Mouse (Mus musculus) spleen, postnatal 10 days (tissue): ENCODE data around the gene Asic4.
A peak's percentile ranks its signal among the peaks of the same experiment; 100 is the strongest.

ENCODE experiments used
- DNase-seq, 2 experiments: peaks; one replicate each; pipeline ENCODE4 v3.0.0; 2021 to 2022; ENCODE audit warnings: low spot score in 2 of 2

Asic4 gene

GRCm38 (mm10) chr1:75450314-75451005 is at the start of gene Asic4:
Asic4 (plus strand) TSS chr1:75450436.
- DNase-seq = peak in 1 of 2 experiments; percentile 51

GRCm38 (mm10) chr1:75400493-75401115 is 49.6 kb upstream of the Asic4 start:
- no peak for DNase-seq

GRCm38 (mm10) chr1:75405547-75405946 is 44.7 kb upstream of the Asic4 start:
- DNase-seq = no peak

- no peak for DNase-seq
Measured at GRCm38 (mm10) chr1:75406173-75406572, 44.1 kb upstream of the Asic4 start.

- DNase-seq = no peak
Measured at GRCm38 (mm10) chr1:75407056-75407455, 43.2 kb upstream of the Asic4 start.

GRCm38 (mm10) chr1:75408210-75408609 is 42.0 kb upstream of the Asic4 start:
- DNase-seq = no peak

GRCm38 (mm10) chr1:75409950-75410349 is 40.3 kb upstream of the Asic4 start:
- no peak for DNase-seq

GRCm38 (mm10) chr1:75412196-75412595 is 38.0 kb upstream of the Asic4 start:
- no peak for DNase-seq

- peak in 1 of 2 experiments; percentile 43 for DNase-seq
Measured at GRCm38 (mm10) chr1:75413749-75414148, 36.5 kb upstream of the Asic4 start.

- DNase-seq = no peak
Measured at GRCm38 (mm10) chr1:75421794-75422193, 28.4 kb upstream of the Asic4 start.

- DNase-seq = no peak
Measured at GRCm38 (mm10) chr1:75422216-75422822, 27.9 kb upstream of the Asic4 start.

- no peak for DNase-seq
Measured at GRCm38 (mm10) chr1:75422823-75423471, 27.3 kb upstream of the Asic4 start.

GRCm38 (mm10) chr1:75423780-75424390 is 26.4 kb upstream of the Asic4 start:
- no peak for DNase-seq

GRCm38 (mm10) chr1:75425796-75426471 is 24.3 kb upstream of the Asic4 start:
- DNase-seq = peak in 1 of 2 experiments; percentile 37

- peak; percentile 29 to 78 for DNase-seq
Measured at GRCm38 (mm10) chr1:75435475-75436328, 14.5 kb upstream of the Asic4 start, which contains the start of gene Gmppa. Gmppa (plus strand) TSS chr1:75435930.

- no peak for DNase-seq
Measured at GRCm38 (mm10) chr1:75438782-75439181, 11.5 kb upstream of the Asic4 start.

GRCm38 (mm10) chr1:75440661-75441060 is 9.6 kb upstream of the Asic4 start:
- no peak for DNase-seq

- DNase-seq = no peak
Measured at GRCm38 (mm10) chr1:75441471-75441996, 8.7 kb upstream of the Asic4 start.

- DNase-seq = no peak
Measured at GRCm38 (mm10) chr1:75442171-75442570, 8.1 kb upstream of the Asic4 start.

- DNase-seq = no peak
Measured at GRCm38 (mm10) chr1:75442811-75443210, 7.4 kb upstream of the Asic4 start.
